Mouse (Mus musculus): ENCODE measurements around the gene Rad9a. TPM values are rescaled to one million over a fixed set of nuclear protein-coding genes. Genes with fewer than 3 reads are reported as not detected.

Rad9a gene
- total RNA-seq, 4 experiments from 2014 or later: 8.7 to 11.6 (median 9.7) TPM

DNA sequence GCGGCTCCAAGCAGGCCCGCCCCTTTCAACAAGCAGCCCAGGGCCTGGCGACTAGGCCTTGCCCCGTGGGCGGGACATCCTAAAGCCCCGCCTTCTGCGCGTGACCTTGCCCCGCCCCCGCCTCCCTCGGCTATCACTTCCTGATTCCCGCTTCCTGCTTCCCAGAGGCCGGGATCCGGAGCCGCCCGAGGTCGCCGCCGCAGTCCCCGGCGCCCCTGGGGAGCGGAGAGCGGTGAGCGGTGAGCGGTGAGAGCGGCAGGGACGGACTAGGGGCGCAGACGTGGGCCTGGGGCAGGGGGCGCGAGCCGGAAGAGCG is 53.0 kb downstream of the Rad9a start, which contains the start of gene Coro1b:
Gene Coro1b, plus strand, starts transcription at position 129 of the 316 bp plus-strand sequence.
- DNase-seq (ENCODE audit: low spot score in 2 of 2): peak; percentile 93

DNA sequence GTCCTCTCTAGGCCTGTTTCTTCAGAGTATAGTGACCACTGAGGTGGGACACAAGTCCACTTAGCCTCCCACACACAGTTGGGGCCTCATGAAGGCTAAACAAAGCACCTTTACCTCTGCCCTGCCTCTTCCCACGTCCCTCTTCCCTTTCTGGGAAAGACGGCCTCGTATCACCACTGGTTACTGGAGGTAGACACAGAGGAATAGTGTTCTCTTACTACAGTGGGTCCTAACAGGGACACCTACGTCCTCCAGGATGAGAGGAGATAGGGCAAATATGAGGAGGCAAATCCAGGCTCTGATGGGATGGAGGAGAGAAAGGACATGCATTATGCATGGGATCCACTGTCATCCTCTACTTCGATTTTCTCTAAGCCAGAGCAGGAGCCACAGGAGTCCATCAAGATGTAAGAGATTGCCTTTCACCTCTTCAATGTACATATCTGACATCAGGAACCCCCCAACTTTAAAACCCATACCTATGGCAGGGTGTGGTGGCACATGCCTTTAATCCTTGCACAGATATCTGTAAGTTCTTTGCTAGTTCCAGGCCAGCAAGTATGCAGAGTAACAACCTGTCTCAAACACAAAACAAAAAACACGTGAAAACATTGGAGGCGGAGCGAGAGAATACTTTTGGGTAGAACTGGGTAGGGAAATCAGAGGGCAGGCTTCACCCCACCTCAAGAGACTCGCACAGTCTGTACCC is 53.5 kb downstream of the Rad9a start:
- no peak for DNase-seq (ENCODE audit: low spot score in 2 of 2)

DNA sequence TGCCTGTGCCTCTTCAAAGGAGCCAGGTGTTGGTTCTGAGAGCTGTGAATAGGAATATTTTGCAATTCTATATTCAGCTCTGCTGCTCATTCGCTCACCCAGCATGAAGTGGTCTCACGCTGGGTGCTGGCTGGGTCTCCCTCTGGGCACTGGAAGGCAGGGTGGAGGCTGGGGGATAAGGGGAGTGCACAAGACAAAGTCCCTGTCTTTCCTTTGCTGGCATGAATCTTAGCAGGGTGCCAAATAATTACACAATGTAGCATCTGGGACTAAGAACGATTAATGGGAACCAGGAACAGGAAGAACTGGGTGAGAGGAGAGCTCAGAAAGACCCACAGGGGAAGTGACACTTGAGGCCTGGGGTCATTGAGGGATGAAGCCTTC is 54.4 kb downstream of the Rad9a start:
- DNase-seq (ENCODE audit: low spot score in 2 of 2): no peak

DNA sequence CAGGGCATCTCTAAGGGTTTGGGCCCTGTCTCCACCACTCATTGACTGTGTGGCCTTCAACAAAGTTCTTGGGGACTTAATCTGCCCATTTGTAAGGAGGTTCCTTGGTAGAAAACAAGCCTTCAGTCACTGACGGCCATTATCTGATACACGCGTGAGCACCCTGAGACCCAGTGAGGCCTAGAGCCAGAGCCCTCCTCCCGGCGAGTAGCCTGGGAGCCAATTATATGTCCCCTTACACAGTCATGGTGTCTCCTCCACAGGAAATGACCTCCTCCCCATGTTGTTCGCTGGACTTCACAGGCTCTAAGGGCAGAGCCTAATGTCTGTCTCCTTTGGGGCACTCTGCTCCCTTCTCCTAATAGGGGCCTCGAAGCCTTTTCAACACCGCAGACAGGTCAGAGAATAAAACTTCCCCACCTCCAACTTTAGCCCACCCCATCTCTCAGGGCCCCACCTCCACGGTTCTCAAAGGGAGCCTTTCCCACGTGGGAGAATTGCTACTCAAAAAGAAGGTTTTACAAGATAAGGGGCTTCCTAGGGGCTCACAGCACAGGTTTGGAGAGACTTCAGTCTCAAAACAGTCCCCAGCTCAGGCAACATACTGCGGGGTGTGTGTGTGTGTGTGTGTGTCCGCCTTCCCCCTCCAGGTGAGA is 55.0 kb downstream of the Rad9a start:
- DNase-seq (ENCODE audit: low spot score in 2 of 2): no peak

DNA sequence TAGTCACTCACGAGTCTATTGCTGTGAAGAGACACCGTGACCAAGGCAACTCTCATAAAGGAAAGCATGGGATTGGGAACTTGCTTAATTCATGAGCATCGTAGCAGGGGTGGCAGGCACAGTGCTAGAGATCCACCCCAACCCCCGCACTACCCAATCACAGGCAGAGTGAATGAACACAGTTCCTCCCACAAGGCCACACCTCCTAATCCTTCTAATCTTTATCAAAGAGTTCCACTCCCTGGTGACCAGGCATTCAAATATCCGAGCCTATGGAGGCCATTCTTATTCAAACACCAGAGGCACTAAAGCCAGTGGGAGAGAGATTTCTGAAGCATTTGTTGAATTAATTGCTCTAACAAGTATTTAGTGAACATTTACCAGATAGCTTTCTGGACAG is 55.5 kb downstream of the Rad9a start:
- no peak for DNase-seq (ENCODE audit: low spot score in 2 of 2)

Small RNA genes lying within 50 kb of the gene (microRNA-seq; reads per million reads assigned to microRNA genes)
- gene Gm26115: 0 reads per million in 2 experiments

Other genes with a start within 250 kb of the Rad9a start
- not detected for gene Aldh3b3, start 243.0 kb downstream of the Rad9a start, total RNA-seq (2022)
- gene Aldh3b2, start 229.3 kb downstream of the Rad9a start, total RNA-seq (2022): 1 to 10 TPM in 2 of 4 experiments, under 1 TPM in 2; 0.47 to 1.3 (median 0.90) TPM
- 1 to 10 TPM; 1.5 to 2.7 (median 1.7) TPM for gene Acy3, start 215.1 kb downstream of the Rad9a start, total RNA-seq (2022)
- gene Tbx10, start 208.9 kb downstream of the Rad9a start, total RNA-seq (2022): not detected
- 1 to 10 TPM; 7.7 to 9.4 (median 8.7) TPM for gene Nudt8, start 201.1 kb downstream of the Rad9a start, total RNA-seq (2022)
- 1 to 10 TPM in 3 of 4 experiments, under 1 TPM in 1; 0.86 to 2.4 (median 1.7) TPM for gene Gm49405, start 201.0 kb downstream of the Rad9a start, total RNA-seq (2022)
- gene Doc2g, start 198.3 kb downstream of the Rad9a start, total RNA-seq (2022): 1 to 10 TPM; 1.6 to 3.5 (median 3.0) TPM
- 100 to 1,000 TPM; 246 to 277 (median 263) TPM for gene Ndufv1, start 188.9 kb downstream of the Rad9a start, total RNA-seq (2022)
- 100 to 1,000 TPM; 395 to 468 (median 434) TPM for gene Gstp1, start 163.7 kb downstream of the Rad9a start, total RNA-seq (2022)
- gene Gstp2, start 155.6 kb downstream of the Rad9a start, total RNA-seq (2022): 10 to 100 TPM; 44.8 to 75.0 (median 48.9) TPM
- not detected for gene Gstp3, start 142.1 kb downstream of the Rad9a start, total RNA-seq (2022)
- not detected for gene Cabp2, start 120.1 kb downstream of the Rad9a start, total RNA-seq (2022)
- gene Cdk2ap2, start 104.5 kb downstream of the Rad9a start, total RNA-seq (2022): 10 to 100 TPM; 27.6 to 38.9 (median 31.5) TPM
- gene Pitpnm1, start 101.7 kb downstream of the Rad9a start, total RNA-seq (2022): 100 to 1,000 TPM; 180 to 200 (median 193) TPM
- 100 to 1,000 TPM; 117 to 127 (median 123) TPM for gene Aip, start 75.8 kb downstream of the Rad9a start, total RNA-seq (2022)
- gene Gpr152, start 61.9 kb downstream of the Rad9a start, total RNA-seq (2022): under 1 TPM in 1 of 4 experiments, not detected in 3; 0.07 TPM
- gene Cabp4, start 57.6 kb downstream of the Rad9a start, total RNA-seq (2022): under 1 TPM in 1 of 4 experiments, not detected in 3; 0.68 TPM
- gene Coro1b, start 53.0 kb downstream of the Rad9a start, total RNA-seq (2022): 10 to 100 TPM; 83.8 to 99.0 (median 98.2) TPM
- gene Ptprcap, start 48.1 kb downstream of the Rad9a start, total RNA-seq (2022): 1 to 10 TPM; 1.3 to 4.4 (median 1.6) TPM
- 10 to 100 TPM; 30.1 to 44.3 (median 41.1) TPM for gene Rps6kb2, start 38.3 kb downstream of the Rad9a start, total RNA-seq (2022)
- gene Carns1, start 26.2 kb downstream of the Rad9a start, total RNA-seq (2022): 10 to 100 TPM in 1 of 4 experiments, 1 to 10 TPM in 3; 6.3 to 10.1 (median 8.9) TPM
- 1 to 10 TPM in 3 of 4 experiments, under 1 TPM in 1; 0.66 to 2.0 (median 1.4) TPM for gene Tbc1d10c, start 10.4 kb downstream of the Rad9a start, total RNA-seq (2022)
- 100 to 1,000 TPM; 255 to 271 (median 266) TPM for gene Ppp1ca, start 9.6 kb downstream of the Rad9a start, total RNA-seq (2022)
- gene Clcf1, start 12.6 kb upstream of the Rad9a start, total RNA-seq (2022): 1 to 10 TPM in 3 of 4 experiments, under 1 TPM in 1; 0.70 to 3.3 (median 1.9) TPM
- not detected for gene AC109138.7, start 12.7 kb upstream of the Rad9a start, total RNA-seq (2022)
- 10 to 100 TPM; 13.3 to 25.1 (median 18.5) TPM for gene Pold4, start 30.2 kb upstream of the Rad9a start, total RNA-seq (2022)
- 10 to 100 TPM; 64.8 to 79.5 (median 68.0) TPM for gene Ssh3, start 67.5 kb upstream of the Rad9a start, total RNA-seq (2022)
- 10 to 100 TPM; 60.3 to 77.2 (median 67.3) TPM for gene Ankrd13d, start 81.5 kb upstream of the Rad9a start, total RNA-seq (2022)
- 100 to 1,000 TPM; 174 to 191 (median 186) TPM for gene Grk2, start 104.6 kb upstream of the Rad9a start, total RNA-seq (2022)
- 10 to 100 TPM; 79.2 to 87.3 (median 84.4) TPM for gene Kdm2a, start 196.6 kb upstream of the Rad9a start, total RNA-seq (2022)
- 1 to 10 TPM in 1 of 4 experiments, under 1 TPM in 3; 0.74 to 1.1 (median 0.85) TPM for gene Rhod, start 237.8 kb upstream of the Rad9a start, total RNA-seq (2022)

Data from layer of hippocampus, adult 8-10 months (tissue).